Comparison of ENCODE assay signal across 8 mouse cellular contexts in the genomic region with DNA sequence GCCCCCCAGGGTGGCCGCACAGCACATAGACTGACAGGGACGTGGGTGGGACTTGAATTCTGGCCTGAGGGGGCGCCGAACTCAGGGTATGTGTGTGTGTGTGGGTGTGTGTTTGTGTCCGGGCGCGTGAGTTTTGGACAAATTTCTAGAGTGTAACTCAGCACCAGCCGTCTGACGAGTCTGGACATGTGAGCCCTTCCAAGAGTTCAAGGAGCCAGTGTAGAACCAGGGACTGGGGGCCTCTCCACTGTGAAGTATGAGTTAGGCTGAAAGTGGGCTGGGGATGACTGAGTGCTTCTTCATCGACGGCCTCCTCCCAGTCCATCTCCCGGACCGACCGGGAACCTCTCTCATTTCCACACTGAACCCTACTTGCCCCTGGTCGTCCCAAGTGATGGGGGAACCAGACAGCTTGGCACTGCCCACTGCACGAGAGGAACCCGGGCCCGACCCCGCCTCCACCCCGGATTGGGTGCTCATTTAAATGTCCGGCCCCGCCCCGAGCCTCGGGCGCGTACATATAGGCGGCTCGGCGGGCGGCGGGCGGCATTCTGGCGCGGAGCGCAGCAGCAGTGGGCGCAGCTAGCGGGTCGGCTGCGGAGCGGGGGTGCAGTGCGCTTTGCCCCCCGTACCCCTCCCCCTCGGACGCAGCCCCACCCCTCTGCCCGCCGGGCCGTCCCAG. TPM values are rescaled to one million over a fixed set of nuclear protein-coding genes. Genes with fewer than 3 reads are reported as not detected.
A peak's percentile ranks its signal among the peaks of the same experiment; 100 is the strongest.
DNase-seq lines count a peak whose midpoint lies in the region; ATAC-seq lines count a peak whose summit lies in the region.

A gene (plus strand): TSS at position 496 of the 682 bp plus-strand sequence.

- peak; percentile 79 for ATAC-seq in inflammation-experienced regulatory T-cells, adult 6 months
- ATAC-seq in megakaryocyte, adult 5-6 weeks (ENCODE audit: poor library complexity, severe bottlenecking): peak; percentile 81

- peak; percentile 84 for DNase-seq in R1 (ENCODE audit: low read depth, low spot score)
- DNase-seq in embryo, embryonic 10.5 days (ENCODE audit: low spot score): peak; percentile 93
- DNase-seq in gastrocnemius, postnatal 25 days: peak; percentile 76
- DNase-seq in left cerebral cortex, adult 8-10 months (ENCODE audit: low spot score in 2 of 2): peak in 1 of 2 experiments; percentile 65
- DNase-seq in right cerebral cortex, adult 2 months (ENCODE audit: low spot score in 2 of 2): peak; percentile 67 to 73
- peak; percentile 91 for DNase-seq in urinary bladder, postnatal 14 days (ENCODE audit: low spot score)

RNA-seq across cellular contexts. Expression of the gene that starts here (rescaled TPM):
- total RNA-seq in gastrocnemius, postnatal 25 days (2021): 1 to 10 TPM; 1.6 to 2.8 TPM
- 1 to 10 TPM; 2.7 to 4.9 (median 4.4) TPM for polyA plus RNA-seq in inflammation-experienced regulatory T-cells, adult 6 months (2017; shearing (Covaris generic))
- total RNA-seq in left cerebral cortex, adult 8-10 months (2022): 10 to 100 TPM; 37.4 to 69.7 (median 61.1) TPM
- total RNA-seq in megakaryocyte, adult 5-6 weeks (2015): 28.5 and 32.6 TPM in 2 replicates
- 25.4 and 29.3 TPM in 2 replicates for total RNA-seq in megakaryocyte, adult 5-6 weeks (2017)

Comparison
In these comparisons a context has a peak if more than half of its experiments do, and no peak if none do; other contexts are left out.
1. RNA of the gene that starts here (total RNA-seq): 37.4 to 69.7 TPM in left cerebral cortex, adult 8-10 months and 25.4 to 32.6 TPM in megakaryocyte, adult 5-6 weeks; 1.6 to 2.8 TPM in gastrocnemius, postnatal 25 days; every median in the first group is over 4 times any median in the second.